Mouse (Mus musculus): ENCODE data around the gene Olfr1513.
"Not testable (repeated sequence)": the region's sequence is repeated elsewhere in the genome, so short reads cannot be mapped to it uniquely, and the experiment has no call there.

Gene Olfr1513

GRCm38 (mm10) chr14:52310343-52310742 lies 45.9 kb downstream of the Olfr1513 start:
- DNase-seq (ENCODE audit: low spot score in 2 of 2), result not testable (repeated sequence)

GRCm38 (mm10) chr14:52306100-52306499 lies 50.1 kb downstream of the Olfr1513 start:
- no peak for DNase-seq (ENCODE audit: low spot score in 2 of 2)

DNA sequence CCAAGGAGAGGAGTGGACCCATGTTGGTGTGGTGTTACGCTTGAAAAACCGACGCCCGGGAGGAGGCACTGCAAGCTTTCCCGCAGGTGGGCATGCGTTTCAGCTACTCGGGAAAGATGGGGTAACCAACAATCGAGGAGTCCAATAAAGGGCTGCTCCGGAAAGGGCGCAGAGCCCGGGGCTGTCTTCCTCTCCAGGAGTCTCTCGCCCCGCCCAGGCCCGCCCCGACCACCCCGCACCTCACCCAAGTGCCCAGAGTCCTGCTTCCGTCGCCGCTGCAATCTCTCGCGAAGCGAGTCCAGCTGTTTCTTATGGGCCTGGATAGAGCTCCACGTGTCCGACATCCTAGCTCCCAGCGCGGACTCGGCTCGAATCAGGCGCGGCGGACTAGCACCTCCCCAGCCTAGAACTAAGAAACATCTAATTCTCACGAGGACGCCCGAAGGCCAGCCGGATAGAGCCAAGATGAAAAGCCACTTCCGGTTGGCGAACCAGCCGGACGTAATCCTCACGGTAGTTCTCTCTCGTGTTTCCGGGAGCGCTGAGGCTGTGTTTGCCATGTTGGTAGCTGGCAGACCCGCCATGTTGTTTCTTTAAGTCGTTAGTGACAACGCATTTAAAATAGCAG lies 51.5 kb downstream of the Olfr1513 start, which contains the start of gene Mettl3:
Mettl3 (minus strand) TSS at position 485 of the 628 bp plus-strand sequence.
- peak; percentile 90 to 93 for DNase-seq (ENCODE audit: low spot score in 2 of 2)

DNA sequence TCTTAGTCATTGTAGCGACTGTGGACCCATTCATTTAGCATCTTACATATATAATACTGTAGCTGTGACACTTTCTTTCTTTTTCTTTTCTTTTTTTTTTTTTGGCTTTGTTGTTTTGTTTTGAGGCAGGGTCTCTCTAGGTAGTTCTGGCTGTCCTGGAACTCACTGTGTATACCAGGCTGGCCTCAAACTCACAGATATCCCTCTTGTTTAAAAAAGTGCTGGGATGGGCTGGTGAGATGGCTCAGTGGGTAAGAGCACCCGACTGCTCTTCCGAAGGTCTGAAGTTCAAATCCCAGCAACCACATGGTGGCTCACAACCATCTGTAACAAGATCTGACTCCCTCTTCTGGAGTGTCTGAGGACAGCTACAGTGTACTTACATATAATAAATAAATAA lies 52.7 kb downstream of the Olfr1513 start:
- DNase-seq (ENCODE audit: low spot score in 2 of 2), result not testable (repeated sequence)

Data from right cerebral cortex, postnatal 36 days (tissue).